Mouse (Mus musculus) hindbrain, postnatal 0 days (tissue): Measurements from ENCODE around the gene Myom3. TPM values are rescaled to one million over a fixed set of nuclear protein-coding genes. Genes with fewer than 3 reads are reported as not detected.

Source experiments
- ATAC-seq: fragments of 200-750 bp; cut with Nextera tagmentation; 2 replicates; pipeline ENCODE4 v1.8.0; 2017; ENCODE audit warnings: mild to moderate bottlenecking, moderate TSS enrichment, moderate library complexity
- DNase-seq: peaks from one replicate; pipeline ENCODE4 v3.0.0-alpha.2; 2015; ENCODE audit warnings: low spot score
- H3K27ac ChIP-seq: fragments of 300-500 bp; sonication (generic); 2 replicates; pipeline ENCODE4 v1.5.1; 2014; ENCODE audit warnings: mild to moderate bottlenecking
- H3K27me3 ChIP-seq: fragments of 300-500 bp; sonication (generic); 2 replicates; pipeline ENCODE4 v1.6.1; 2014; ENCODE audit warnings: low read length, mixed read lengths; ENCODE audit not compliant: insufficient read depth
- H3K36me3 ChIP-seq: fragments of 300-500 bp; sonication (generic); 2 replicates; pipeline ENCODE4 v1.6.1; 2014; ENCODE audit warnings: low read length, mixed read lengths; ENCODE audit not compliant: insufficient read depth
- H3K4me1 ChIP-seq: fragments of 300-500 bp; sonication (generic); 2 replicates; pipeline ENCODE4 v1.6.1; 2014; ENCODE audit warnings: antibody characterized with exemption, low read length, mixed read lengths; ENCODE audit not compliant: insufficient read depth
- H3K4me2 ChIP-seq: fragments of 300-500 bp; sonication (generic); 2 replicates; pipeline ENCODE4 v1.6.1; 2014; ENCODE audit warnings: low read depth, mild to moderate bottlenecking, low read length, moderate library complexity, mixed read lengths
- H3K4me3 ChIP-seq: fragments of 300-500 bp; sonication (generic); 2 replicates; pipeline ENCODE4 v1.5.1; 2014; ENCODE audit warnings: low read length
- H3K9ac ChIP-seq: fragments of 300-500 bp; sonication (generic); replicated peaks from 2 replicates; pipeline ENCODE4 v1.6.1; 2014; ENCODE audit warnings: mild to moderate bottlenecking, low read length, moderate library complexity, mixed read lengths
- H3K9me3 ChIP-seq: fragments of 300-500 bp; sonication (generic); 2 replicates; pipeline ENCODE4 v1.6.1; 2016; ENCODE audit warnings: low read length, mixed read lengths
- CTCF ChIP-seq: IDR thresholded peaks from 2 replicates; pipeline ENCODE4 v1.5.1; 2016; ENCODE audit warnings: antibody characterized with exemption, control low read depth, low read depth
- WGBS: fragments of 180-500 bp; shearing (Covaris S2); extraction: QIAGEN DNeasy Blood & Tissue Kit; methylation state at CpG from one replicate; pipeline ENCODE4 v1.1.7; 2014; 5-methylcytosine and 5-hydroxymethylcytosine counted together
- polyA plus RNA-seq: library from polyadenylated mRNA; unstranded; fragments of >200 nt; fragmentation: Nextera tagmentation; extraction: Ambion mirVana; gene quantifications from 2 replicates; pipeline ENCODE4 v1.2.1, GENCODE M21; 2015
- total RNA-seq: library from RNA; depleted of rRNA; stranded (reverse); fragments of >200 nt; gene quantifications from 2 replicates; pipeline ENCODE4 v1.2.3, GENCODE M21; 2014

Gene Myom3
- total and polyA plus RNA-seq, 2 experiments from 2014 or later = 0.58 to 1.4 TPM

GRCm38 (mm10) chr4:135768572-135769526, 9.3 kb downstream of the Myom3 start:
- DNase-seq (peak; percentile 58), ATAC-seq (peak; percentile 46; the same call in 1 of the 2 replicates)
- Histone ChIP-seq H3K27ac (no peak overlapping the region), H3K4me1 (no peaks in the 10 kb centered on the region), H3K4me3 (no peak overlapping the region), H3K27me3 (no peaks in the 10 kb centered on the region), H3K4me2 (no peak overlapping the region), H3K9me3 (no peaks in the 10 kb centered on the region), H3K9ac (no peak overlapping the region), H3K36me3 (no peaks in the 10 kb centered on the region)
- peak; percentile 79 for TF ChIP-seq CTCF
- WGBS = 58% methylated on average over 14 of the region's 14 CpGs

DNA sequence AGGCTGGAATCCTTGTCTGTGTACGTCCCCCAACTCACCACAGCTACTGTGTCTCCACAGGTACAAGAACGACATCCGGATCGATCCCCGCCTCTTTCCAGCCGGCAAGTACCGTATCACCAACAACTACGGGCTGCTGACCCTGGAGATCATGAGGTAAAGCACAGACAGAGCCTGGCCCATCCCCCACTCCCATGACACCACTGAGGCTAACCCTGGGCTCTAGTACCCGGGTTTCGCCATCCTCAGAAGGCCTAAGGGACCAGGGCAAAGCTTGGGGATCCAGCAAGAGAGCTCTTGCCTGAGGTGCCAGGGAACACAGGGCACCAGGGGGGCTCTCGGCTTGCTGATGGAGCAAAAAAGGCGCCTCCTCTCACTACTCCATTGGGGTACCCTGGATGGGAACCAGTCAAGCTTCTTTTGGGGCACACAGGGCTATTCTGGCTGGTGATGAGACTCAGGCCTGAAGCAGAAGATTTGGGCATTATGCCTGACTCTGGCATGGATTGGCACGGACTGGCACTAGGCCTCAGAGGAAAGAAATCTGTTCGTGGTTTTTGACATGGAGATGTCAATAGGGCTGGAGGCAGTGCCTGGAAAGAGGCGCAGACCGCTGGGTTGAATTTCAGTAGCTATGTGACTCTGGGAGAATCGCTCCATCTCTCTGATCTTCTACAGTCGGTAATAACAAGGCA, 11.2 kb downstream of the Myom3 start:
- no peak for DNase-seq
- Histone ChIP-seq H3K4me2 (no peak overlapping the region), H3K4me3 (no peak overlapping the region), H3K9me3 (no peaks in the 10 kb centered on the region), H3K36me3 (no peaks in the 10 kb centered on the region), H3K9ac (no peak overlapping the region), H3K27me3 (no peaks in the 10 kb centered on the region), H3K27ac (no peak overlapping the region), H3K4me1 (no peaks in the 10 kb centered on the region)
- 81% methylated on average over 18 of the region's 18 CpGs for WGBS
- TF ChIP-seq CTCF = no peak
- no peak for ATAC-seq

DNA sequence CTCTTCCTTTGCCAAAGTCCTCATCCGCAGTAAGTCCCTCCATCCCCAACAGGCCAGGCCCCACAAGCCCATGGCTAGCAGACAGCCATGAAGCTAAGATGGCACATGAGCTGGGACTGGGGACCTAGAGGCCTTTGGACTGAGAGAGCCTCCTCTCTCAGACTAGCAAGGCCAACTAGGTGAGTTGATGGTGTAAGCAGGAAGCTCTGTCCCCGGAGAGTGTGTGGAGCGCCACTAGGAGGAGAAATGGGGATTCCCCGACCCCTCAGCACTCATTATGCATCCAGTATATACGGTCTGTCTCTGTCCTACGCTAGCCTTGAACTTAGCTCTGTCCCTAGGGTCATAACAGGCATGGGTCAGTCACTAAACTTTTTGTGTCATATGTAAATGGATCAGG, 12.1 kb downstream of the Myom3 start:
- no peak overlapping the region for H3K4me2 ChIP-seq
- no peak for TF ChIP-seq CTCF

DNA sequence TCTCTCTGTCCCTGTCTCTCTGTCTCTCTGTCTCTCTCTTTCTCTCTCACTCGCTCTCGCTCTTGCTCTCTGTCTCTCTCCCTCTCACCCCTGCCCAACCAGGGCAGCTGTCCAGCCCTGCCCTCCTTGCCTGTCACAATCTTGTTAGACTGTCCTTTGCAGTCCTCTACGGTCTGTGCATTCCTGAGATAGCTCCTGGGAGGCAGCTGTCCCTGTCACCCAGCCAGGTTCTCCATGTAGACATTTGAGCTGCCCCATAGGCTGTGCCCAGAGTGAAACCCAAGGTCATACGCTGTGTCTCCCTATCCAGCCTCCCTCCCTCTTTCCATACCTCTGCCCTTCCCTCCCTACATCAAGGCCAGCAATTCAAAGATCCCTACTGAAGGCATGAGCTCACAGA, 13.2 kb downstream of the Myom3 start:
- no peak; the same call in 1 of the 2 replicates for ATAC-seq
- no peak for TF ChIP-seq CTCF
- no peaks in the 10 kb centered on the region for H3K36me3 ChIP-seq
- no peak overlapping the region for H3K4me2 ChIP-seq
- H3K27ac ChIP-seq = no peak overlapping the region
- H3K9me3 ChIP-seq = no peaks in the 10 kb centered on the region
- no peaks in the 10 kb centered on the region for H3K4me1 ChIP-seq
- H3K27me3 ChIP-seq = no peaks in the 10 kb centered on the region
- WGBS = 58% methylated on average over 4 of the region's 4 CpGs
- DNase-seq = no peak
- H3K4me3 ChIP-seq = no peak overlapping the region
- no peak overlapping the region for H3K9ac ChIP-seq

More for the DNA sequence above, 12.1 kb downstream of the Myom3 start:
- no peak for DNase-seq
- Histone ChIP-seq H3K27ac (no peak overlapping the region), H3K9me3 (no peaks in the 10 kb centered on the region), H3K9ac (no peak overlapping the region), H3K4me3 (no peak overlapping the region), H3K27me3 (no peaks in the 10 kb centered on the region), H3K4me1 (no peaks in the 10 kb centered on the region), H3K36me3 (no peaks in the 10 kb centered on the region)
- WGBS = 80% methylated on average over 6 of the region's 6 CpGs
- no peak for ATAC-seq

DNA sequence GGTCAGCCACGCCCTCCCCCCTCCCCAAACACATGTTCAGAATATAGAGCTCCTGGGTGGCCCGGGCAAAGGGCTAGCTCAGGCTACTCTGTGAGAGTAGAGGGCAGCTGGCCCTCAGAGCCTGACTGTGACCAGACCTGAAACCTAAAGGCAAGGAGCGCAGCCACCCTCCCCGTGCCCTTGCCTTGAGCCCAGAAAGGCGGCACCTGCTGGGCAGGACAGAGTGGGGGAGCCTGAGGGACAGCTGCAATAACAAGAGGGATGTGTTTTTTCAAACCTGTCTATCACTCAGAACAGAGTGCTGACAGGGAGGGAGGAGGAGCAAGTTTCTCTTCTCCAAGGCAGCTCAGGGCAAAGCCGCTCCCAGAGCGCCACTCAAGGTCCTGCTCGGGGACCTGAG, 15.0 kb downstream of the Myom3 start:
- TF ChIP-seq CTCF = no peak
- H3K4me3 ChIP-seq = no peak overlapping the region

GRCm38 (mm10) chr4:135776850-135777249, 17.3 kb downstream of the Myom3 start:
- no peak overlapping the region for H3K4me3 ChIP-seq
- WGBS = 90% methylated on average over 4 of the region's 4 CpGs
- no peak overlapping the region for H3K27ac ChIP-seq
- ATAC-seq (no peak), DNase-seq (no peak)
- no peaks in the 10 kb centered on the region for H3K4me1 ChIP-seq
- no peaks in the 10 kb centered on the region for H3K9me3 ChIP-seq
- H3K27me3 ChIP-seq = no peaks in the 10 kb centered on the region
- H3K36me3 ChIP-seq = no peaks in the 10 kb centered on the region
- no peak overlapping the region for H3K4me2 ChIP-seq
- TF ChIP-seq CTCF = no peak
- H3K9ac ChIP-seq = no peak overlapping the region

More for the DNA sequence above, 15.0 kb downstream of the Myom3 start:
- no peak overlapping the region for H3K27ac ChIP-seq
- no peak for ATAC-seq
- H3K4me2 ChIP-seq = no peak overlapping the region
- H3K9me3 ChIP-seq = no peaks in the 10 kb centered on the region
- H3K9ac ChIP-seq = no peak overlapping the region
- 74% methylated on average over 8 of the region's 8 CpGs for WGBS
- H3K36me3 ChIP-seq = no peaks in the 10 kb centered on the region
- DNase-seq = no peak
- no peaks in the 10 kb centered on the region for H3K4me1 ChIP-seq
- H3K27me3 ChIP-seq = no peaks in the 10 kb centered on the region

GRCm38 (mm10) chr4:135779661-135780060, 20.1 kb downstream of the Myom3 start:
- H3K9me3 ChIP-seq = no peaks in the 10 kb centered on the region
- ATAC-seq (no peak), DNase-seq (no peak)
- H3K4me2 ChIP-seq = no peak overlapping the region
- no peaks in the 10 kb centered on the region for H3K27me3 ChIP-seq
- H3K27ac ChIP-seq = no peak overlapping the region
- H3K36me3 ChIP-seq = no peaks in the 10 kb centered on the region
- H3K9ac ChIP-seq = no peak overlapping the region
- no peaks in the 10 kb centered on the region for H3K4me1 ChIP-seq
- no peak for TF ChIP-seq CTCF
- no peak overlapping the region for H3K4me3 ChIP-seq
- 82% methylated on average over 9 of the region's 9 CpGs for WGBS
